Mouse (Mus musculus) ES-Bruce4 (cell line): Measurements from ENCODE around the gene Ccdc3. TPM values are rescaled to one million over a fixed set of nuclear protein-coding genes. Genes with fewer than 3 reads are reported as not detected.
A peak's percentile ranks its signal among the peaks of the same experiment; 100 is the strongest.

Experiments used
- H3K27ac ChIP-seq: 2 replicates; pipeline ENCODE4 v1.5.1; 2012; ENCODE audit warnings: low read length, inconsistent platforms; ENCODE audit not compliant: insufficient read depth
- H3K27me3 ChIP-seq: 2 replicates; pipeline ENCODE4 v1.6.1; 2012; ENCODE audit warnings: mild to moderate bottlenecking, low read length, inconsistent platforms; ENCODE audit not compliant: control insufficient read depth, poor library complexity, insufficient read depth, severe bottlenecking
- H3K36me3 ChIP-seq: 2 replicates; pipeline ENCODE4 v1.6.1; 2012; ENCODE audit warnings: inconsistent platforms, mild to moderate bottlenecking, low read length, moderate library complexity; ENCODE audit not compliant: control insufficient read depth, poor library complexity, insufficient read depth, severe bottlenecking
- H3K4me1 ChIP-seq: one replicate; pipeline ENCODE4 v1.8.1; 2011; ENCODE audit warnings: low read length; ENCODE audit not compliant: control insufficient read depth, insufficient read depth
- H3K4me3 ChIP-seq: 2 replicates; pipeline ENCODE4 v1.5.1; 2011; ENCODE audit warnings: low read depth, mild to moderate bottlenecking, low read length
- H3K9ac ChIP-seq: 2 replicates; pipeline ENCODE4 v1.6.1; 2012; ENCODE audit warnings: low read depth, mild to moderate bottlenecking, inconsistent platforms; ENCODE audit not compliant: poor library complexity, severe bottlenecking
- H3K9me3 ChIP-seq: replicated peaks from 2 replicates; pipeline ENCODE4 v1.6.1; 2012; ENCODE audit warnings: mild to moderate bottlenecking, low read length, inconsistent platforms; ENCODE audit not compliant: control insufficient read depth, poor library complexity, insufficient read depth, severe bottlenecking
- CTCF ChIP-seq: IDR thresholded peaks from one replicate; pipeline ENCODE4 v1.8.1; 2011; ENCODE audit warnings: low read depth, low read length
- EP300 ChIP-seq: IDR thresholded peaks from 2 replicates; pipeline ENCODE4 v1.6.1; 2011; ENCODE audit warnings: low read depth, low read length; ENCODE audit not compliant: insufficient read depth
- POLR2A ChIP-seq: IDR thresholded peaks from one replicate; pipeline ENCODE4 v1.8.1; 2011; ENCODE audit warnings: low read length; ENCODE audit not compliant: insufficient read depth
- polyA plus RNA-seq: library from polyadenylated mRNA; stranded (reverse); fragments of >200 nt; gene quantifications from 2 replicates; pipeline ENCODE4 v1.2.4, GENCODE M21; 2011; ENCODE audit warnings: low read depth; ENCODE audit not compliant: missing spikeins, insufficient read depth, insufficient read length

Ccdc3 gene
- polyA plus RNA-seq, 1 experiment, result 0.82 TPM

DNA sequence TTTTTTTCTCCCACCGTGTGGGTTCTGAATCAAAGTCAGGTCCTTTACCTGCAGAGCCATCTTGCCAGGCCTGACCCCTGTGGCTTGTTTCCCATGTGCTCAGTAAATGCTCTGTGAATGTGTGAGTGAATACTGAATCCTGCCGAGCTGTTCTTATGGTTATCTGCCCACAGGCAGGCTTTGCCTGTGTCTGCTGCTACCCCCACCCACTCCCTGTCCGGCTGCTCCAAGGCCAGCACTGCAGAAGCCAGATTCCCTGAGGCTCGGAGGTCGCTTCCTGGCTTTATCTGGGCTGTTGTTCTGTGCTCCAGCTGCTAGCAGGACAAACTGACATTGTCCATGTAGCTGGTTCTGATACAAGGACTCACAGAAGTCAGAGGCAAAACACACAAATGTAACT lies 25.2 kb downstream of the Ccdc3 start:
- Histone ChIP-seq H3K9me3 (no peaks in the 10 kb centered on the region), H3K4me1 (no peaks in the 10 kb centered on the region), H3K4me3 (no peak overlapping the region), H3K27ac (no peak overlapping the region), H3K9ac (no peak overlapping the region), H3K36me3 (no peaks in the 10 kb centered on the region), H3K27me3 (no peaks in the 10 kb centered on the region)
- TF ChIP-seq POLR2A (no peak), EP300 (0 out of 2 replicates have a peak, but pooled peaks have one; percentile 37)

DNA sequence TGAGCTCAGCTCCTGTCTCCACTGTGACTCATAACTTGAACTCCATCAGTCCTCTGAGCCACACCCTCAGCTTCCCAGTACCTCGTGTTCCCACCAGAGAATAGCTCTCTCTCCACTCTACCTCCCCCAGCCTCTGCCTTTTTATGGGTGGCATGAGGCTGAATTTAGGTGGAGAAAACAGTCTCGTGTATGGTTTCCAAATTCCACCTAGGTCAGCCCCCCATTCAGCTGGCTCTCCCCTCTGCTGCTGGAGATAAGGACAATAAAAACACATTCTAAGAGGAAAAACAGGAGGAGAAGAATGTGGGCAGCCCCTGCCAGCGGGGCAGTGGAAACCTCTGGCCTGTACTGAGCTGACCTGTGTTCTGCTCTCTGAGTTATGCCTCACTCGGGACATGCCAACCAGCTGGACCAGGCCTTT lies 28.4 kb downstream of the Ccdc3 start:
- Histone ChIP-seq H3K36me3 (no peaks in the 10 kb centered on the region), H3K27me3 (no peaks in the 10 kb centered on the region), H3K9me3 (no peaks in the 10 kb centered on the region), H3K9ac (no peak overlapping the region), H3K27ac (no peak overlapping the region), H3K4me1 (no peaks in the 10 kb centered on the region), H3K4me3 (no peak overlapping the region)
- TF ChIP-seq POLR2A, result no peak
- TF ChIP-seq EP300, result no peak

DNA sequence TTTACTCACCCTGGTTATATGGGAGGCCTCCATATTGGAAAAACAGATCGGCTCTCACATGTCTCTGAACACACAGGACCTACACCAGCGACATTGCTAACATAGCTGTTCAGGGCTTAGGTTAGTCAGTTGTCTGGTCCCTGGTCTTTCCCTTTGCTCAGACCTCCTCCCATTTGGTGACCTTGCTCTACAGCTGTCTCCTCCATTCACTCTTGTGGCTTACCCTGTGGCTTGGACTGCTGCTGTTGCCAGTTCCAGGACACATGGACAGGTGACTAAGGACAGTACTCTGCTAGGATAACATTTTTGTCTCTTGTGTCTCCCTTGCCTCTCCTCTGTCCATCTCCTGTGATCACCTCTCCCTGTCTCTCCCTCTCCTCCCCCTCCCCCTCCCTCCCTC lies 29.2 kb downstream of the Ccdc3 start:
- Histone ChIP-seq H3K27ac (no peak overlapping the region), H3K27me3 (no peaks in the 10 kb centered on the region), H3K4me3 (no peak overlapping the region), H3K9me3 (no peaks in the 10 kb centered on the region), H3K4me1 (no peaks in the 10 kb centered on the region), H3K9ac (no peak overlapping the region), H3K36me3 (no peaks in the 10 kb centered on the region)
- no peak for TF ChIP-seq CTCF

- no peak for TF ChIP-seq POLR2A
- TF ChIP-seq EP300, result no peak
- no peak for TF ChIP-seq CTCF
- H3K27ac ChIP-seq, result no peak overlapping the region
Measured at GRCm38 (mm10) chr2:5170815-5171214, 33.2 kb downstream of the Ccdc3 start.

GRCm38 (mm10) chr2:5171301-5172000 lies 33.9 kb downstream of the Ccdc3 start:
- Histone ChIP-seq H3K4me1 (no peaks in the 10 kb centered on the region), H3K4me3 (no peak overlapping the region), H3K9ac (no peak overlapping the region), H3K27ac (no peak overlapping the region), H3K9me3 (no peaks in the 10 kb centered on the region), H3K36me3 (no peaks in the 10 kb centered on the region), H3K27me3 (no peaks in the 10 kb centered on the region)
- TF ChIP-seq CTCF (no peak), EP300 (0 out of 2 replicates have a peak, but pooled peaks have one; percentile 24)

More at GRCm38 (mm10) chr2:5170815-5171214, 33.2 kb downstream of the Ccdc3 start:
- Histone ChIP-seq H3K4me1 (no peaks in the 10 kb centered on the region), H3K36me3 (no peaks in the 10 kb centered on the region), H3K27me3 (no peaks in the 10 kb centered on the region), H3K9ac (no peak overlapping the region), H3K4me3 (no peak overlapping the region), H3K9me3 (no peaks in the 10 kb centered on the region)

GRCm38 (mm10) chr2:5172773-5173172 lies 35.2 kb downstream of the Ccdc3 start:
- Histone ChIP-seq H3K27ac (no peak overlapping the region), H3K9ac (no peak overlapping the region), H3K27me3 (no peaks in the 10 kb centered on the region), H3K4me1 (no peaks in the 10 kb centered on the region), H3K9me3 (no peaks in the 10 kb centered on the region), H3K36me3 (no peaks in the 10 kb centered on the region), H3K4me3 (no peak overlapping the region)
- TF ChIP-seq EP300 (no peak), POLR2A (no peak), CTCF (no peak)
